Mouse (Mus musculus) lung, postnatal 36 days (tissue): ENCODE results near the gene Lama2.
A peak's percentile ranks its signal among the peaks of the same experiment; 100 is the strongest.

ENCODE experiments used
- DNase-seq: peaks from one replicate; pipeline ENCODE4 v3.0.0; 2022; ENCODE audit warnings: mixed read lengths

Lama2 gene

GRCm38 (mm10) chr10:27382887-27383609, 236.5 kb downstream of the Lama2 start:
- no peak for DNase-seq

GRCm38 (mm10) chr10:27378286-27378685, 241.3 kb downstream of the Lama2 start:
- DNase-seq, result peak; percentile 1

GRCm38 (mm10) chr10:27344278-27344677, 275.3 kb downstream of the Lama2 start:
- no peak for DNase-seq

- DNase-seq, result no peak
Observed at GRCm38 (mm10) chr10:27322410-27322990, 297.1 kb downstream of the Lama2 start.

- no peak for DNase-seq
Observed at GRCm38 (mm10) chr10:27307444-27307843, 312.1 kb downstream of the Lama2 start.

GRCm38 (mm10) chr10:27305301-27305700, 314.3 kb downstream of the Lama2 start:
- DNase-seq, result no peak

GRCm38 (mm10) chr10:27285098-27285860, 334.3 kb downstream of the Lama2 start:
- DNase-seq, result no peak

- DNase-seq, result no peak
Observed at GRCm38 (mm10) chr10:27267432-27267831, 352.1 kb downstream of the Lama2 start.

GRCm38 (mm10) chr10:27265812-27266211, 353.7 kb downstream of the Lama2 start:
- no peak for DNase-seq

- DNase-seq, result no peak
Observed at GRCm38 (mm10) chr10:27264713-27265112, 354.8 kb downstream of the Lama2 start.

- DNase-seq, result no peak
Observed at GRCm38 (mm10) chr10:27249741-27250140, 369.8 kb downstream of the Lama2 start.

- no peak for DNase-seq
Observed at GRCm38 (mm10) chr10:27234755-27235154, 384.8 kb downstream of the Lama2 start.

GRCm38 (mm10) chr10:27233577-27233976, 386.0 kb downstream of the Lama2 start:
- no peak for DNase-seq

GRCm38 (mm10) chr10:27223815-27224375, 395.7 kb downstream of the Lama2 start:
- DNase-seq, result no peak

- peak; percentile 5 for DNase-seq
Observed at GRCm38 (mm10) chr10:27222639-27223315, 396.8 kb downstream of the Lama2 start.

GRCm38 (mm10) chr10:27219698-27220097, 399.9 kb downstream of the Lama2 start:
- DNase-seq, result peak; percentile 13

- no peak for DNase-seq
Observed at GRCm38 (mm10) chr10:27207320-27207719, 412.2 kb downstream of the Lama2 start.

GRCm38 (mm10) chr10:27198443-27198842, 421.1 kb downstream of the Lama2 start:
- no peak for DNase-seq

- DNase-seq, result no peak
Observed at GRCm38 (mm10) chr10:27193986-27194908, 425.3 kb downstream of the Lama2 start.

GRCm38 (mm10) chr10:27188630-27189365, 430.8 kb downstream of the Lama2 start:
- DNase-seq, result no peak

GRCm38 (mm10) chr10:27184185-27184584, 435.4 kb downstream of the Lama2 start:
- DNase-seq, result no peak
